Mouse (Mus musculus) MEL (cell line): ENCODE data around the gene Ubr7.

Experiments used
- CTCF ChIP-seq, 3 experiments: IDR thresholded peaks in 2 of 3; conservative IDR thresholded peaks in 1 of 3; 2 replicates each; pipeline ENCODE4 v1.5.1; 2011 to 2012; ENCODE audit warnings: low read length in 3 of 3, low read depth in 2 of 3, mild to moderate bottlenecking in 2 of 3, improper control_type of control experiment in 1 of 3, inconsistent platforms in 1 of 3, mixed read lengths in 1 of 3, moderate library complexity in 1 of 3; ENCODE audit not compliant: control insufficient read depth in 1 of 3, insufficient read depth in 1 of 3, poor library complexity in 1 of 3, severe bottlenecking in 1 of 3
- MXI1 ChIP-seq: IDR thresholded peaks from 2 replicates; pipeline ENCODE4 v1.6.1; 2011; ENCODE audit warnings: mild to moderate bottlenecking, low read depth, low read length, improper control_type of control experiment
- MYC ChIP-seq: IDR thresholded peaks from 2 replicates; pipeline ENCODE4 v1.6.1; 2011; ENCODE audit warnings: low read depth, mild to moderate bottlenecking, low read length, improper control_type of control experiment, moderate library complexity
- NELFE ChIP-seq: IDR thresholded peaks from 2 replicates; pipeline ENCODE4 v1.6.1; 2011; ENCODE audit warnings: low read depth, low read length, improper control_type of control experiment
- POLR2A ChIP-seq, 2 experiments: IDR thresholded peaks; 2 replicates each; pipeline ENCODE4 v1.6.1; 2011 to 2012; ENCODE audit warnings: low read length in 2 of 2, mild to moderate bottlenecking in 2 of 2, control low read depth in 1 of 2, improper control_type of control experiment in 1 of 2, low read depth in 1 of 2, moderate library complexity in 1 of 2; ENCODE audit not compliant: control insufficient read depth in 1 of 2, insufficient read depth in 1 of 2, poor library complexity in 1 of 2
- ZKSCAN1 ChIP-seq: IDR thresholded peaks from 2 replicates; pipeline ENCODE4 v1.6.1; 2012; ENCODE audit warnings: low read depth, mild to moderate bottlenecking, inconsistent platforms, low read length, improper control_type of control experiment, moderate library complexity

DNA sequence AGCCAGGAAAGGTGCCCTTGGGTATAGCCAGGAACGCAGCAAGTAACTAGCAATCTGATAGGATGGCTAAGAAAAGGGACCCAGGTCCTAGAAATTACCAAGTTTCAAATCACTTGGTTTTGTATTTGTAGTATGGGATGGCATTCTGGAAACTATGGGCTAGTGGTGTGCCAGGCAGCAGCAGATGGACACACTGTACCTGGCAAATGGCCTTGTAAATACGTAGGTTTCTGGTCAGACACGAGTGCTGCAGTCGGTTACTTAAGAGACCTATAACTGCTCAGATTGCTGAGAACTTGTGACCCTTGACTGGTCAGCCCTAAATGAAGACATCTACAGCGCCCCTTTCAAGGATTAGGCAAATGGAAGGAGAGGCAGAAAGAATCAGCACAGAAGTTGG lies 20.4 kb downstream of the Ubr7 start:
- no peak for TF ChIP-seq ZKSCAN1
- no peak for TF ChIP-seq MYC
- TF ChIP-seq MXI1, result no peak
- TF ChIP-seq POLR2A (IDR thresholded peaks at IDR 0.05; ENCODE audit: control insufficient read depth in 1 of 2, insufficient read depth in 1 of 2, low read depth in 1 of 2, low read length in 2 of 2, poor library complexity in 1 of 2), result no peak
- no peak for TF ChIP-seq CTCF (IDR thresholded peaks at IDR 0.05 in 2 of 3, conservative IDR thresholded peaks at IDR 0.05 in 1 of 3; ENCODE audit: control insufficient read depth in 1 of 3, insufficient read depth in 1 of 3, low read depth in 2 of 3, low read length in 3 of 3, poor library complexity in 1 of 3, severe bottlenecking in 1 of 3)
- no peak for TF ChIP-seq NELFE
